Mouse (Mus musculus) left cerebral cortex, postnatal 4 days (tissue): ENCODE data around the gene Kcnv2. TPM values are rescaled to one million over a fixed set of nuclear protein-coding genes. Genes with fewer than 3 reads are reported as not detected.

Source experiments
- DNase-seq: peaks from one replicate; pipeline ENCODE4 v3.0.0-alpha.2; 2022
- intact Hi-C: fragments of 180-260 bp; cut with DNase I; formaldehyde crosslinking; loops from one replicate; pipeline ENCODE4 v1.15.1; 2025
- total RNA-seq, 2 experiments: library from RNA; stranded (reverse); gene quantifications; 2 replicates each; pipeline ENCODE4 v1.2.3; 2021

Kcnv2 gene
- under 1 TPM in 1 of 2 experiments, not detected in 1; 0.08 TPM for total RNA-seq

DNA sequence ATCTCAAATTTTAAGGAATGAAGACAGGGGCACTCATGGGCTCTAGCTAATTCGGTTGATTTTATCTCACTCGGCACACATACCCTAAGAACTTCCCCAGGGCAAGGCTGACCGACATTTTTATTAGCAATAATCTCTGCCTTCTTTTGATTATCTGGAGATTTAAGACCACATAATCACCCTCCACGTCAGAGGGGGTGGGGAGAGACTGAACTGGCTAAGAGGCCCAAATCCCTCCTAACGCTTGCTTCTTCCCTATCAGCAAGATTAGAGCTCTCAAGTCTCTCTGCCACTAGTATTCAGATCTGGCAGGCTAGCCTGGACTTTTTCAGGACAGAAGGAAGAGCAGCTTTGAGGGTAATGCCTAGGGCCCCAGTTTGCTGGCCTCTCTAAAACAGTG is at the start of gene Kcnv2:
Kcnv2 (plus strand) TSS at position 308 of the 400 bp plus-strand sequence.
- DNase-seq = no peak
- intact Hi-C loops = no loop called here

DNA sequence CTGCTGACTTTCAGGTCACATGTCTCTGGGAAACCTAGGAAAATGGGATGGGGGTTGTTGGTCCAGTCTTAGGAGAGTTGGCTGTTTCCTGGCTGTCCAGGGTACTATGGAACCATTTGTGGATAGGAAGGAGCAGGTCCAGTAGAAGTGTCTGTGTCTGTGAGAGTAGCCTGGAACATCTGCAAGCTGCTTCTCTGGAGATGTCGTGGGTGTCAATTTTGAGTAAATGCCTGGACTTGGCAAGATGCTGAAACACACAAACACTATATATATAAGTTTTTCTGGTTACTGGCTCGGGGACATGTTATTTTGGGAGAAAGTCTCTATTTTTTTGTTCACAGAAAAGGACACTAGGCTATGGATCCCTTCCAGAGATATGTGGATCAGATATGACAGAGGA is 49.0 kb upstream of the Kcnv2 start:
- DNase-seq = no peak
- intact Hi-C loops = no loop called here

GRCm38 (mm10) chr19:27274382-27274781 is 48.0 kb upstream of the Kcnv2 start:
- intact Hi-C loops = no loop called here
- DNase-seq = no peak

GRCm38 (mm10) chr19:27279174-27279573 is 43.2 kb upstream of the Kcnv2 start:
- intact Hi-C loops = no loop called here
- DNase-seq = no peak

DNA sequence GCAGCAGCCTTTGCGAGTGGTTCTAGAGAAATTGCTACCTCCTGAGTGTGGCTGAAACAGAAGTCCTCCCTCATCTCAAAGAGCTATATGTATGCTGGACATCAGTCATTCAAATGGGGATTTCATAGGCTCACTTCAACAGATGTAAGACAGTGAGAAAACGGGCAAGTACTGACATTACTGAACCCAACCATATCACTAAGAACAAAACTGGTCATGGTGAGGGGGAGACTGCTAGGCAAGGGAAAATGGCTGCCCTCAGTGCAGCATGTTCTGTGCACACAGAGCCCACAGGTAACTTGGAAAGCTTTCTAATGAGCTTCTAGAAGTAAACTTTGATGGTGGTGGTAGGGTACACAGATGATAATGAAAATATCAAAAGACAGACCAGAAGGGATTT is 12.3 kb upstream of the Kcnv2 start:
- intact Hi-C loops = no loop called here
- no peak for DNase-seq

GRCm38 (mm10) chr19:27311311-27311710 is 11.1 kb upstream of the Kcnv2 start:
- intact Hi-C loops = no loop called here

GRCm38 (mm10) chr19:27312266-27313079 is 9.9 kb upstream of the Kcnv2 start:
- intact Hi-C loops = no loop called here

More at GRCm38 (mm10) chr19:27311311-27311710, 11.1 kb upstream of the Kcnv2 start:
- no peak for DNase-seq

DNA sequence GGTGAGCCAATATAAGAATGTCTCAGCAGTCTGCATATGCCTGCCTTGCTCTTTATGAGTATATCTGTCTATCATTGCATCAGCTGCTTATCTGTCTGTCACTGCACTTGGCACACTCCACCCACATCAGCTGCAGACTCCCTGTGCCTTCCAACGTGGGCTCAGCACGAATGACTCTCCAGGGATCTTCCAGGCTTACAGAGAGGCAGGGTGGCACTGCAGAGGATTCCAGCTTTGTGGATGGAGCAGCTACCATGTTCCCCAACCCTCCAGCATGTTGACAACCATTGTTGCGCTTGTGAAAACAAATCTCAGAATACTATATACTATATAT is 9.3 kb upstream of the Kcnv2 start:
- no peak for DNase-seq
- intact Hi-C loops = no loop called here

More at GRCm38 (mm10) chr19:27312266-27313079, 9.9 kb upstream of the Kcnv2 start:
- DNase-seq = no peak

GRCm38 (mm10) chr19:27316313-27317258 is 5.8 kb upstream of the Kcnv2 start:
- intact Hi-C loops = no loop called here
- DNase-seq = no peak

- DNase-seq = no peak
- intact Hi-C loops = no loop called here
These were observed 5.1 kb upstream of the Kcnv2 start for GRCm38 (mm10) chr19:27317337-27317736.

GRCm38 (mm10) chr19:27322911-27323627 is 681 bp downstream of the Kcnv2 start:
- intact Hi-C loops = no loop called here
- DNase-seq = no peak

GRCm38 (mm10) chr19:27325558-27325957 is 3.2 kb downstream of the Kcnv2 start:
- intact Hi-C loops = no loop called here
- DNase-seq = no peak

GRCm38 (mm10) chr19:27327569-27327968 is 5.2 kb downstream of the Kcnv2 start:
- intact Hi-C loops = no loop called here
- DNase-seq = no peak

GRCm38 (mm10) chr19:27328166-27328565 is 5.8 kb downstream of the Kcnv2 start:
- no peak for DNase-seq
- intact Hi-C loops = no loop called here

DNA sequence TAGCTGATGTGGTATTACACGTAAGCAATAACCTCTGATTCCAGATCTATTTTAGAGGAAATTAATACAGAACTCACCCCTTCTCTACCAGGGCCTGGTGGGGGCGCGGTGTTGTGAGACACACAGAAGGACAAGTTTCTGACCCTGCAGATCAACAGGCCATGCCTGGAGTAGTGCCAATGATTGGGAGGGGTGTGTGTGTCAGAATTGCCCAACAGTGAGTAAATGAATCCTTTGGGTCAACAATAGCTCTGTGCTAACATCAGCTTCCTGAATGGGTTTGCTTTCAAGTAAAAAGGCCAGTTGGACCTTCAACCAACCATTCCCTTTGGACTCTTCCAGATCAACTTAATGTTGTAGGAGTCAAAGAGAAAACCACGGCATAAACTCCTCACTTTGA is 6.3 kb downstream of the Kcnv2 start:
- intact Hi-C loops = no loop called here
- no peak for DNase-seq

GRCm38 (mm10) chr19:27332207-27332794 is 9.9 kb downstream of the Kcnv2 start:
- intact Hi-C loops = no loop called here
- DNase-seq = peak; percentile 14

DNA sequence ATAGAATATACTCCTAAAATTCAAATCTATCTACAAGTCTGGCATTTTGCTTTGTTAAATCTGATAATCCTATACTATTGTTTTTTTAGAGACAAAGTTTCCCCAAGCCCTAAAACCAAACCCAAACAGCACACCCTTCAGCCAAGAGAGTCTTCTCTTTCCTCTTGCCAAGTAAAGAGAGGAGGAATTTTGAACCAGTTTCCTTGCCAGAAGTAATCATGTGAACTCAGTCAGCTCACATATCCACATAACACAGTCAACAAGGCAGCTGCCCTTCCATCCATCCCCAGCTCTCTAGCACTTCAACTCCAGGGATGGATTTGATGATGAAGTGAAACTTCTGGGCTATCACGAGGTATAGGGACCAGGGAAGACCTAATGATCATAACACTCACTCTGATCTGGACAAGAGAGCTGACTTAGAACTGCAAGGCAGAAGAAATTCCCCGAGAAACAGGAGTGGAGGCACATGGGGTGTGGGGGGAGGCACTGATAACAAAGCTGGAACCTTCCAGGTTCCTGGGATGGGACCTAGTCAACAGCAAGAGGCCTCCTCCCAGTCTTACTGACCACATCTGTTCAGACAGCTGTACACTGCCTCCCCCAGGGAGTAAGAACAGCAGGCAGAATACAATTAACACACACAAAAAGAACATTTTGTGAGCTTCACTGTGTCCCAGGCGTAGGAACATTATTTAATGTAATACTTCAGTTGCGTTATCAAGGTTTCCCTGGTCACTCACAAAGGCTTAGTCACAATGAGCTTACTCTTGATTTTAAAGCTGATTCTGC is 13.9 kb downstream of the Kcnv2 start:
- intact Hi-C loops = no loop called here
- no peak for DNase-seq

GRCm38 (mm10) chr19:27346501-27346900 is 24.1 kb downstream of the Kcnv2 start:
- intact Hi-C loops = no loop called here
- no peak for DNase-seq

- DNase-seq = no peak
- intact Hi-C loops = no loop called here
These were observed 29.3 kb downstream of the Kcnv2 start for GRCm38 (mm10) chr19:27351700-27352099.

GRCm38 (mm10) chr19:27360381-27360780 is 38.0 kb downstream of the Kcnv2 start:
- intact Hi-C loops = no loop called here
- DNase-seq = no peak
